Mouse (Mus musculus): ENCODE results near the gene Agbl4.

DNA sequence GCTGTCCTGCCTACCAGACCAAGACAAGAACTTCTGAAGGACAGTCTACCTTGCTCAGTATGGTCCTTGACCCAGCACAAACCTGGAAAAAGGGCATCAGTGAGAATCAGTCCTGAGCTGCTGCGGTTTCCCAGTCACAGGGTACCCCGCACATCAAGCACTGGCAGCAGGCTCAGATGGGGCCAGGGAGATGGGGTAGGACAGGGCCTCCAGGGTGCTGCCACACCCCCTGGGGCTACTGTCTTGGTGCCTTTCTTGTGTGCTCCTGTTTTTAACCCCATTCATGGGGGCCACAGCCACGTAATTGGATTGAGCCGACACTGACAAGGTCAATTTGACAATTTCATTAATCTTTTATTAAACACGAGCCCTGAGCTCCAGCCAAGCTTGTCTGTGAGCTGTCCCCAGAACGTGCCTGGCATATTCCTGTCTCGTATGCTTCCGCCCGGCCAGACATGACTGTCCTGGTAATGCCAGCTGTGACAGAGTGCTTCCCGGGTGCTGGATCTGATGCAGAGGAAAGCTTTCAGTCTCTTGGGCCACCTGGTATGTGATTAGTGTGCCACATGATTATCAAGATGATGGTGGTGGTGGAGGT lies 1078.0 kb downstream of the Agbl4 start:
- TF ChIP-seq CTCF (IDR thresholded peaks at IDR 0.05; ENCODE audit: insufficient read depth, low read length) = no peak
- TF ChIP-seq POLR2A (IDR thresholded peaks at IDR 0.05; ENCODE audit: borderline replicate concordance, extremely low read depth, low read depth, low read length) = no peak
